Mouse (Mus musculus) forebrain, embryonic 11.5 days (tissue): Measurements from ENCODE around the gene Dmc1. TPM values are rescaled to one million over a fixed set of nuclear protein-coding genes. Genes with fewer than 3 reads are reported as not detected.

ENCODE experiments used
- ATAC-seq: fragments of 200-750 bp; cut with Nextera tagmentation; replicated peaks from 2 replicates; pipeline ENCODE4 v1.8.0; 2017; ENCODE audit warnings: moderate TSS enrichment; ENCODE audit not compliant: low FRiP score
- DNase-seq: peaks from one replicate; pipeline ENCODE4 v3.0.0-alpha.2; 2017; ENCODE audit warnings: low spot score
- H3K27ac ChIP-seq: fragments of 300-500 bp; sonication (generic); 2 replicates; pipeline ENCODE4 v1.5.1; 2014; ENCODE audit warnings: low read depth, low read length
- H3K27me3 ChIP-seq: fragments of 300-500 bp; sonication (generic); 2 replicates; pipeline ENCODE4 v1.6.1; 2014; ENCODE audit warnings: mild to moderate bottlenecking, low read length, mixed read lengths; ENCODE audit not compliant: control insufficient read depth, insufficient read depth
- H3K36me3 ChIP-seq: fragments of 300-500 bp; sonication (generic); 2 replicates; pipeline ENCODE4 v1.6.1; 2014; ENCODE audit warnings: mild to moderate bottlenecking, low read length, moderate library complexity, mixed read lengths; ENCODE audit not compliant: control insufficient read depth, insufficient read depth
- H3K4me1 ChIP-seq: fragments of 300-500 bp; sonication (generic); replicated peaks from 2 replicates; pipeline ENCODE4 v1.6.1; 2014; ENCODE audit warnings: low read length, mixed read lengths; ENCODE audit not compliant: control insufficient read depth, insufficient read depth
- H3K4me2 ChIP-seq: fragments of 300-500 bp; sonication (generic); 2 replicates; pipeline ENCODE4 v1.6.1; 2014; ENCODE audit warnings: low read depth, mild to moderate bottlenecking, low read length, moderate library complexity, mixed read lengths; ENCODE audit not compliant: severe bottlenecking
- H3K4me3 ChIP-seq: fragments of 300-500 bp; sonication (generic); 2 replicates; pipeline ENCODE4 v1.5.1; 2014; ENCODE audit warnings: low read depth, low read length
- H3K9ac ChIP-seq: fragments of 300-500 bp; sonication (generic); 2 replicates; pipeline ENCODE4 v1.6.1; 2014; ENCODE audit warnings: low read length
- H3K9me3 ChIP-seq: fragments of 300-500 bp; sonication (generic); 2 replicates; pipeline ENCODE4 v1.6.1; 2016; ENCODE audit warnings: low read length, mixed read lengths; ENCODE audit not compliant: control insufficient read depth
- WGBS: fragments of 180-500 bp; shearing (Covaris S2); extraction: QIAGEN DNeasy Blood & Tissue Kit; methylation state at CpG from one replicate; pipeline ENCODE4 v1.1.7; 2014; 5-methylcytosine and 5-hydroxymethylcytosine counted together
- polyA plus RNA-seq: library from polyadenylated mRNA; unstranded; fragments of >200 nt; fragmentation: Nextera tagmentation; extraction: Ambion mirVana; gene quantifications from 2 replicates; pipeline ENCODE4 v1.2.1, GENCODE M21; 2014

Gene Dmc1
- polyA plus RNA-seq, 1 experiment from 2014 or later: 1.6 TPM

DNA sequence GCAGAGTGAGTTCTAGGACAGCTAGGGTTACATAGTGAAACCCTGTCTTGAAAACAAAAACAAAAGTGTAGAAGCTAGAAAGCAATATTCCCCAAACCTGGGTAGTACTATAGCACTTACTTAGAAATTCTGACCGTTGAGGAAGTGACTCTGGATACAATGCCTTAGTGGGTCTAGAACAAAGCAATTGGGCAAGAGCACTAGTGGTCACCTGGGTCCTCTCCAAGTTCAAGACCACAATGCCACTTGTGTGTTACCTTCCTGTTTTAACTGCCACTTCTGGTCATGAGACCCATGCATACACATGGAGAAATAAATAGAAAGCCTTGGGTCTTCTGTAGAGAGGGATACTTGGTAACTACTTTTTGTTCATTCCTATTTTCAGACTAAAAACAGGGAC lies 6.2 kb downstream of the Dmc1 start:
- Histone ChIP-seq H3K27ac (no peak overlapping the region), H3K9ac (no peak overlapping the region), H3K4me2 (no peak overlapping the region), H3K4me1 (no peaks in the 10 kb centered on the region), H3K27me3 (no peaks in the 10 kb centered on the region), H3K36me3 (no peaks in the 10 kb centered on the region), H3K4me3 (no peak overlapping the region), H3K9me3 (no peaks in the 10 kb centered on the region)
- no peak for ATAC-seq
- no peak for DNase-seq
- WGBS: 85% methylated on average over 1 of the region's 1 CpGs

DNA sequence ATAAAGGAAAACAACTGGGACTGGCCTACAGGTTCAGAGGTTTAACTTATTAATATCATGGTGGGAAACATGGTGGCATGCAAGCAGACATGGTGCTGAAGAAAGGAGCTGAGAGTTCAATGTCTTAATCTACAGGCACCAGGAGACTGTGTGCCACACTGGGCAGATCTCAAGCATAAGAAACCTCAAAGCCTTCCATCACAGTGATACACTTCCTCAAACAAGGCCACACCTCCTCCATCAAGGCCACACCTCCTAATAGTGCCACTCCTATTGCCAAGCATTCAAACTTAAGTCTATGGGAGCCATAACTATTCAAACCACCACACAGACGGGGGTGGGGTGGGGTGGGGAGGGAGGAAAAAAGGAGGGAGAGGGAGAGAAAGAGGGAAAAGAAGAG lies 23.3 kb downstream of the Dmc1 start:
- Histone ChIP-seq H3K27me3 (no peaks in the 10 kb centered on the region), H3K9ac (no peak overlapping the region), H3K36me3 (no peaks in the 10 kb centered on the region), H3K4me1 (no peaks in the 10 kb centered on the region), H3K4me3 (no peak overlapping the region), H3K27ac (no peak overlapping the region), H3K9me3 (no peaks in the 10 kb centered on the region), H3K4me2 (no peak overlapping the region)
- WGBS: 89% methylated on average over 1 of the region's 1 CpGs
- ATAC-seq (no peak), DNase-seq (no peak)

DNA sequence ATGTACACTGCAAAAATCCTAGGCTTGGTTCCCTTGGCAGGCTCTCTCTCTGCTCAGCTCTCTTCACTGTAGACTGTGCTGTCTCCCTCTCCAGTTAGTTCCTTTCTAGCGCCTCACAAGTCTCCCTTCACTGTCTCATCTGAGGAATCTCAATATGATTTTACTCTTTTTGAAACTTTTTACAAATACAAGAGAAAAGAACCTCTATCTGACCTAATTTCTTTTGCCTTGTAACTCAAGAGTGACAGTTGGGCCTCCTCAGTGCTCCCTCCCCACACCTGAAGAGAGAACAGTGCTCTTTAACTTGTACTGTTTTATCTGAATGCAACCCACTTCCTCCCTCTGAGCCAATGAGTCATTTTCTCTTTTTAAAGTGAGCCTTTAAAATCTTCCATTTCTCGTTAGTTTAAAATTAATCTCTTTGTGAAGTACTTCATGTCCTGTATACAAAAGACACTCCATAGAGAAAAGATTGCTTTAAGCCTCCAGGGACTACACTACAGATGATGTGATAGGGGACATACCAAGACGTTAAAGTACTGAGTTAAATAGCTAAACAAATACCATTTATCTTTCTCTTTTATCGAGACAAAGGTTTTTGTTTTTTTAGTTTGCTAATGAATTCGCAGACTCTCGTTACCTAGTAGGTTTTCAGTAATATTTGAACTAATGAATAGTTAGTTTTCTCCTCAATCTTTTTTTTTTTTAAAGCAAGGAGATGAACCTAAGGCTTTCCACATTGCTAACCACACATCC lies 27.1 kb downstream of the Dmc1 start:
- Histone ChIP-seq H3K36me3 (no peaks in the 10 kb centered on the region), H3K27me3 (no peaks in the 10 kb centered on the region), H3K27ac (no peak overlapping the region), H3K9me3 (no peaks in the 10 kb centered on the region), H3K4me3 (no peak overlapping the region), H3K4me2 (no peak overlapping the region), H3K9ac (no peak overlapping the region), H3K4me1 (no peaks in the 10 kb centered on the region)
- 63% methylated on average over 6 of the region's 6 CpGs for WGBS
- ATAC-seq: no peak
- no peak for DNase-seq

DNA sequence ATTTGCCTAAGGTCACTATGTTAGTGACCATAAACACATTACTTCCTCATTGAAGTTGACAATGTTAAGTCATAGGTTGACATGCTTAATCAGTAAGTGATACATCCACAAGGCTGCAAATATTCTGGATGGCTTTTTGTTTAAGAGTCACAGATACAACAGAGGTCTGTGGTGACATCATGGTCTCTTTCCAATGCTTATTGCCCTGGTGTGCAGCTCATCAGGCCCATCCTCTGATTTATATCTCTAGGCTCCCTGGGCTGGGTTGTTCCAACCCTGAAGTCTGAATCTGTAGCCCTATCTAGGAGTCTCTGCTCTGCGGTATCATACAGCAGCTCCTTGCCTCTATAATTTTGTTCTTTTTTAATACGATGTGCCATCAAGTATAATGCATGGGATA lies 28.0 kb downstream of the Dmc1 start:
- no peak overlapping the region for H3K4me3 ChIP-seq

DNA sequence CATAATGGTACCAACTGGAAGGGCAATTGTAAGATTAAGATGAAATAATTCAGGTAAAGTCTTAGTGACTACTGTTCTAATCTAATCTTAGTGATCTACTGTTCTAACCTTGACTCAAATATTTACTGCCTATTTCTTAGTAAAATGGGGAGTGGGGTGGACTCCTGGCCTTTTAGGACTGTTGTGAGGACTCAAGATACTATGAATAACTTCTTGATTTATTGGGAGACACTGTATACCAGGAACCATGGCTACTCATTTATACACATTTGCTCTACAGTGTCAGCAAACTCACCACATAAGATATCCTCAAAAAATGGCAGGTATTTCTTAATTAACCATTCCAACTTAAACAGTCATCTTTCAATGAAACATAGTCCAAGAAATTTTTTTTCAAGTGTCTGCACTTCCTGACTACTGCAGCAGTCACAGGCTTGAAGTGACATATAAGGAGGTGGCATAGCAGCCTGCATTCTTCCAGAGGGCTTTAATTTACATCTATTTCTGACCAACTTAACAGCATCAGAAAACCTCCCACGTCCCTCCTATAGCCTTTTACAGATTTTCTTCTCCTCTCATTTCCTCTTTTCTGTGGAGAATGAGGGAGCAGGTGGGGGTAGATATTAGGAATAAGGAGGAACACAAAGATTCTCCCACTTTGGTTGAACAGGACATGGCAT lies 29.2 kb downstream of the Dmc1 start:
- no peaks in the 10 kb centered on the region for H3K9me3 ChIP-seq
- no peaks in the 10 kb centered on the region for H3K27me3 ChIP-seq
- ATAC-seq (no peak), DNase-seq (no peak)
- H3K4me2 ChIP-seq: no peak overlapping the region
- no peak overlapping the region for H3K9ac ChIP-seq
- H3K27ac ChIP-seq: no peak overlapping the region
- no peaks in the 10 kb centered on the region for H3K36me3 ChIP-seq
- no peak overlapping the region for H3K4me3 ChIP-seq
- H3K4me1 ChIP-seq: no peaks in the 10 kb centered on the region
- WGBS: 67% methylated on average over 1 of the region's 1 CpGs

More for the DNA sequence above, 28.0 kb downstream of the Dmc1 start:
- H3K36me3 ChIP-seq: no peaks in the 10 kb centered on the region
- no peak overlapping the region for H3K4me2 ChIP-seq
- H3K9ac ChIP-seq: no peak overlapping the region
- H3K9me3 ChIP-seq: no peaks in the 10 kb centered on the region
- no peaks in the 10 kb centered on the region for H3K4me1 ChIP-seq
- 92% methylated on average over 2 of the region's 2 CpGs for WGBS
- ATAC-seq (no peak), DNase-seq (no peak)
- no peak overlapping the region for H3K27ac ChIP-seq
- no peaks in the 10 kb centered on the region for H3K27me3 ChIP-seq

DNA sequence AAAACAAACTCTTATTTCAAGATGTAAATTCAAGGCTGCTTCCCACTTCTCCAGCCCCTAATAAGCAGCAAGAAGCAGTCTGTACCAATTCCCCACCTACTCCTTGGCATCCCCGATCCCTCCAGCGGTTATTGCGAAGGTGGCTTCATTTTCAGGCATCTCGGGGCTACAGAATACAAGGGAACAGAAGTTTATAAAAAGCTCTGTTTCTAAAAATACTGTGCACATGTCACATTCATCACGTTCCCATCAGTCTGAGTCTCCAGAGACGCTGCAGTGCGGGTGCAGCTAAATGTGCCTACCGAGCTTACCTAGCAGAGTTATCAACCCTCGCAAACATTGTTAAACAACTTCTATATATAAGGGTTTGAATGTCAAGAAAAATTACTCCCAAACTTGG lies 42.5 kb downstream of the Dmc1 start:
- no peak overlapping the region for H3K9ac ChIP-seq
- no peaks in the 10 kb centered on the region for H3K36me3 ChIP-seq
- H3K27ac ChIP-seq: no peak overlapping the region
- ATAC-seq (no peak), DNase-seq (no peak)
- 90% methylated on average over 9 of the region's 9 CpGs for WGBS
- H3K4me1 ChIP-seq: no peaks in the 10 kb centered on the region
- H3K4me3 ChIP-seq: no peak overlapping the region
- H3K9me3 ChIP-seq: no peaks in the 10 kb centered on the region
- H3K4me2 ChIP-seq: no peak overlapping the region
- H3K27me3 ChIP-seq: no peaks in the 10 kb centered on the region

DNA sequence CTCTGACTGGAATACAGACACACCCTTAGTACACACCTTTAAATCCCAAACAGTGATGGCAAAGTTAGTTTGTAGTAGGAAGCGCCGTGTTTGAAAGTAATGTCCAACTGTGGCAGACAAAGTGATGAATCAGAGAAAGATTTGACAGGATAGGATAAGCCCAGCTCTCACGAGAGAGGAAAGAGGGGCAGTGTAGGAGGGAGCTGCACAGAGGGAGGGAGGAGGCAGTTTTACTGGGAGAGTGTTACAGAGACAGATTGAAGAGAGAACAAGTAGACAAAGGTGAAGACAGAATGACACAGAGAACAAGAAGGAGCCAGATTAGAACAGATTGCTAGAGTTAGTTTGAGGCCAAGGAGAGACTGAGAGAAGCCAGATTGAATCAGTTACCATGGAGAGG lies 45.3 kb downstream of the Dmc1 start:
- Histone ChIP-seq H3K9ac (no peak overlapping the region), H3K27ac (no peak overlapping the region), H3K4me3 (no peak overlapping the region), H3K27me3 (no peaks in the 10 kb centered on the region), H3K4me1 (no peaks in the 10 kb centered on the region), H3K36me3 (no peaks in the 10 kb centered on the region), H3K4me2 (no peak overlapping the region), H3K9me3 (no peaks in the 10 kb centered on the region)
- no peak for DNase-seq
- 73% methylated on average over 3 of the region's 3 CpGs for WGBS
- ATAC-seq: no peak

DNA sequence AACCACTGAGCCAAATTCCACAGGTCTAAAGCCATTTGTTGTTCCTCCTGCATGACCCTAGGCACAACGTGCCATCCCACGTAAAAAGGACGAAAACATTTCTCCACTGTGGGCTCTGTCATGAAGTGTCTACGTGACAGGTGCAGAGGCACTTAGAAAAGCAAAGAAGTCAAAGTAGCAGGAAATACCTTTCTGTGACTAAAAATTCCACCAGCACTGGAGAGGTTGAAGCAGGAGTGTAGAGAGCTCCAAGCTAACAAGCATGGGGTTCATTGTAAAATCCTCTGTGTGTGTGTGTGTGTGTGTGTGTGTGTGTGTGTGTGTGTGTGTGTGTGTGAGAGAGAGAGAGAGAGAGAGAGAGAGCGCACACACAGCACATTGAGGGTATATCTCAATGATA lies 52.3 kb downstream of the Dmc1 start:
- Histone ChIP-seq H3K4me2 (no peak overlapping the region), H3K4me3 (no peak overlapping the region), H3K4me1 (no peaks in the 10 kb centered on the region), H3K36me3 (no peaks in the 10 kb centered on the region), H3K9me3 (no peaks in the 10 kb centered on the region), H3K9ac (no peak overlapping the region), H3K27me3 (no peaks in the 10 kb centered on the region), H3K27ac (no peak overlapping the region)
- 81% methylated on average over 5 of the region's 5 CpGs for WGBS
- no peak for DNase-seq
- ATAC-seq: no peak

DNA sequence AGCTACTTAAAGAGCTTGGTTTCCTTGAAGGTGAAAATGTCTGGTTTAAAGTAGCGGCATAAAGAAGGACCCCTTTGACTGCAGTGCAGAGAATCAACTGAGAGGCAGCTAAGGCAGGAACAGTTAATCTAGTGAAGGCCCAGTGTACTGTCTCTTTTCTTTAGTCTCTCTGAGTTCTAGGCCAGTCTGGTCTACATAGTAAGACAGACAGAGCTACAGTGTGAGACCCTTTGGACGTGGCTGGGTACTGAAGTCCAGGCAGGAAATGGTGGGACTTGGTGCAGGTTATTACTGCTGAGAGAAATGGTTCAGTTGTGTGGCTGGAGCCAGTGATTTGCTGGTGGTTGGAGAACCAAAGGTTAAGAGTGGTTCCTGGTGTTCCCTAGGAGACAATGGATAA lies 56.7 kb downstream of the Dmc1 start:
- no peak for ATAC-seq
- no peak for DNase-seq
- WGBS: 93% methylated on average over 2 of the region's 2 CpGs

More for the DNA sequence above, 56.7 kb downstream of the Dmc1 start:
- no peaks in the 10 kb centered on the region for H3K9me3 ChIP-seq
- no peak overlapping the region for H3K4me3 ChIP-seq
- H3K27ac ChIP-seq: no peak overlapping the region
- peaks cover 9% of the 10 kb centered on the region for H3K4me1 ChIP-seq
- no peak overlapping the region for H3K4me2 ChIP-seq
- no peak overlapping the region for H3K9ac ChIP-seq
- H3K27me3 ChIP-seq: no peaks in the 10 kb centered on the region
- peaks cover 4% of the 10 kb centered on the region for H3K36me3 ChIP-seq
